Mouse (Mus musculus) right cerebral cortex, adult 2 months (tissue): ENCODE results near the gene Ntm.

Experiments used
- DNase-seq, 2 experiments: peaks; one replicate each; pipeline ENCODE4 v3.0.0; 2021 to 2022; ENCODE audit warnings: low spot score in 2 of 2

The Ntm gene

DNA sequence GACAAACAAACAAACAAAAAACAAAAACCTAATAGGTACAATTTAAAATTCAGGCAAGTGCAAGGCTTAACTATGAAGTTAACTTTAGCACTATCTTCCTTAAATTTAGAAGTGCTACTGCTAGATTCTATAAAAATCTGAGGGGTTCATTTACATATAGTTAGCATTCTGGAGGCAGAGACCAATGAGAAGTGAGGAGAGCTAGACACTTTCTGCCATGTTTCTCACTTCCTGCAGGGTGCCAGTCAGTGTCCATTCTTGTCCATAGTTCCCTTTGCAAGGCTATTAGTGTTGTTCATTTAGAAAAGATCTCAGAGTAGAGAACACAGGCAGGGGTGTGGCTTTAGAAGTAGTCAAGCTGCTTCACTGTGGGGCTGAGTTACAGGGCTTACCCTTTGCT is 208.6 kb downstream of the Ntm start:
- no peak for DNase-seq

- DNase-seq: no peak
Measured at GRCm38 (mm10) chr9:29751396-29751795, 211.5 kb downstream of the Ntm start.

- DNase-seq: peak; percentile 62 to 72
Measured at GRCm38 (mm10) chr9:29750371-29751014, 212.4 kb downstream of the Ntm start.

DNA sequence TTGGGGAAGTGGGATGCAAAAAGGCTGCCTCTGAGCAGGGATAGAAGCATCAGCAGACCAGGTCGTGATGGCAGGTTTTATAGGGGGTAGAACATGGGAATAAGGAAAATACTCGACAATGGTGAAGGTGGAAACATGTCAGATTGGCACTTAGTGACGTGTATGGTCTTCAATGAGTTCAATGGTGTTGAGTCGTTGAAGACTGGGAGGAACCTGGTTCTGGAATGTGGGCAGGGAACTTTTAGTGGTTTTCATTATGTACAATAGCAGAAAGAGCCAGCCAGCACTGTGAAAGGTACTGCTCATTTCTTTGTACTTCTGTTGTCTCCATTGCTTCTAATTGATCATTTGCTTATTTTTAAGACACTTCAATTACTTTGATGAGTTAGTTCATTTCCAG is 214.9 kb downstream of the Ntm start:
- DNase-seq: no peak

GRCm38 (mm10) chr9:29738835-29739526 is 224.0 kb downstream of the Ntm start:
- DNase-seq: no peak

DNA sequence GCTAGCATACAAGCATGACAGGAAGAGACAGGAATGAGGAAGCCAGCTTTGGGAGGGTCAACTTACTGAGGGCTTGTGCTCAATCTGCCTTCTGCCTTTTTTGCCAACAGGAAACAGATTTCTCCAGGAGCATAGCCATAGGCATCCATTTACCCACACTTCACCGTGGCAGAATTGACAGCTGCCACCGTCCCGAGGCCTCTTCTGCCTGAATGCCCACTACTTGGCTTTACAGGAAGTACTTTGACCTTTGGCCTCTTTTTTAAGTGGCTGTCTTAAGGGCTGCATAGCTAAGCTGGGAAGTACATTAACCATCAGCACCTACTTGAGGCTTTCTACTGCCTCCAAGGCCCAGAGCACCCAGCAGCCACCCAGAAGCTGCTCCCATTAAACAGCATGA is 226.9 kb downstream of the Ntm start:
- DNase-seq: no peak

DNA sequence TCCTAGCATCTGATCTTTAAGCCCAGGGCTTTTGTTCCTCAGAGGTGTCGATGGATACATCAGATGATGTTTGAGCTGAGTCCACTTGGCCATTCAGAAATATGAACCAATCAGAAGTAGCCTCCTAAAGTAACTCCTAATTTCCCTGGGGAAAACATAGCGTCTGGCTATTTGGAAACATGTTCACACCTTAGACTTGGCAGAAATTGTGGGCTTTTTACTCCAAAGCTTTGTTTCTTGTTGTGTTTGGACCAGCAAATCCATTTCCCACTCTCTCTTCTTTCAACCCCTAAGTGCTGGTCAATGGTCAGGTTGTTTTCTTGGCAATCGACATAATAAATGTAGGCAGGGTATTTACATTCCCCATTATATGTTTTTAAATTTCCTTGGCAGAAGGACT is 230.0 kb downstream of the Ntm start:
- DNase-seq: no peak

- no peak for DNase-seq
Measured at GRCm38 (mm10) chr9:29731672-29732071, 231.3 kb downstream of the Ntm start.

GRCm38 (mm10) chr9:29727540-29728432 is 235.2 kb downstream of the Ntm start:
- DNase-seq: peak in 1 of 2 experiments; percentile 17

DNA sequence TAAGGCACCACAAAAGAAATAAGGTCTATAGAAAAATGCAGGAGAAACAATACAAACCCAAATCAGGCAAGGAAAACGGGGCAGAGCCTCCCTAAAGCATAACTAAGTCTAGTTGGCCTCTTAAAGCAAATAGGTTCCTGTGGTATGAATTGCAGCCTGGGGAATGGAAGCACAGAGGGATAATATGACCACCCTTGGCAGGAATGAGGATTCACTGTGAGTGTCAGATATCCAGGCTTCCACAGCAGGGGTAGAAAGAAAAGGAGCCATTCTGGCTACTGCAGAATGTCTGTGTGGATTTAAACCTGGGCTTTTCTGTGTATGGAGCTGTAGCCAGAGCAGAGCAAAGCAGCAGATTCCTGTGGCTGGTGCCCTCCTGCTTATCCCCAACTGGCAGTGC is 241.5 kb downstream of the Ntm start:
- DNase-seq: no peak

GRCm38 (mm10) chr9:29716795-29717194 is 246.1 kb downstream of the Ntm start:
- no peak for DNase-seq

GRCm38 (mm10) chr9:29698276-29698675 is 264.7 kb downstream of the Ntm start:
- no peak for DNase-seq

DNA sequence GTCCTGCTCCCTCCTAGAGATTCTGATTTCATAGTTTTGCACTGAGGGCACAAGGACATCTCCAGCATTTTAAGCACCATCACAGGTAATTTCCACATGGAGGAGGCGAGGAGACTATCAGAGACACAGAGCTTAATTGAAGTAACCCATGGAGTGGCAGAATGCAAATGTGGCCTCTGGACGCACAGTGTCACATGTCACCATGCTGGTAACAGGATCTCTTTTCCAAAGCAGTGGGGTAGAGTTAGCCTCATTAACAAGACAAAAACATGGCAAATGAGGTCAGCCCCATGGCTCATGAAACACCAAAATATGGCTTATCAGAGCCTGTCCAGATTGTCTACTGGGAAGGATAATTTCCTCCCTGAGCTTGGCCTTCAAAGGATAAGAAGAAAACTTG is 268.8 kb downstream of the Ntm start:
- no peak for DNase-seq

DNA sequence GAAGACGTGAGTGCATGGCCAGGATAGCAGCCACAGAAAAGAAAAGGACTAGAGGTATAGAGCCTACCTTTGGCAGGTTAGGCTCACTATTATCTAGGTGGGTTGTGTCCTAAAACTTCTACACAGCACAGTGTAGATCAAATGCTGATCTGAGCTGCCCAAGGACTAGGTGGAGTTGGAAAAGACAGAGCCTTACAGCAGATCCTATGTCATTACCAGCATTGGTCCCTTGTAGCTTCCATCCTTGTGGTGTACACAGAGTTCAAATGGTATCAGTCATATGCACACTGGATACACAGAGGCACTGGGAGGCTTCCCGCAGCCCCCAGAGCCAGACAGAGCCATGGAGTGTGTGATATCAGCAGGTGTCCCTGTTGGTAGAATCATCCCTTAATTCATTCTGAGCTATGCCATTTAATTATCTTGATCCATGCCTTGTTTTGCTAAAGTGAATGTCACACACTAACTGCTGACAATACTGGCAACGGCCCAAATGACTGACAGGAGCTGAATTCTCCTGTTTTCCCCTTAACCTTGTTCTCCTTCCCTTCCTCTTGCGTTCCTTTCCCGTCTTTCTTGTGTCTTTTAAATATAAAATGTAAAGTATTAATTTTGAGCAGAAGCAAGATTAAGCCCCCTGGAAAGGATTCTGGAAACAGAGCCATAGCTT is 271.6 kb downstream of the Ntm start:
- DNase-seq: no peak

DNA sequence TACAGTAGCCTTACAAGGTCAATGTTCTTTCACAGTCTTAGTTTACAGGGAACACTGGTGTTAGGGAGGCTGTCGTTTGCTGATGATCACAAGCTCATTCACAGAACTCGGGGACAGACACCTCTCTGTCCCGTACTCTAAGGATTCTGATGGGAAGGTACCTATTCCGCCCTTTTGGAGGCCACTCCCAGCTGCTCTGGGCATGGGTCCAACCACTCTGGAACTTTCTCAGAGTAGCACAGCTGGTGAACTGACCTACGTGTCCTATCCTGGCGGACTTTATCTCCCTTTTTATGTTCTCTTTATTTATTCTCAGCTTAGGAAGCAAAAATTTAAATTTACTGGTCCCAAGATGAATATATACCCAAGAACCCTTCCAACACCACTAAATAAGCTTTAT is 280.7 kb downstream of the Ntm start:
- no peak for DNase-seq

GRCm38 (mm10) chr9:29680677-29681076 is 282.3 kb downstream of the Ntm start:
- no peak for DNase-seq

DNA sequence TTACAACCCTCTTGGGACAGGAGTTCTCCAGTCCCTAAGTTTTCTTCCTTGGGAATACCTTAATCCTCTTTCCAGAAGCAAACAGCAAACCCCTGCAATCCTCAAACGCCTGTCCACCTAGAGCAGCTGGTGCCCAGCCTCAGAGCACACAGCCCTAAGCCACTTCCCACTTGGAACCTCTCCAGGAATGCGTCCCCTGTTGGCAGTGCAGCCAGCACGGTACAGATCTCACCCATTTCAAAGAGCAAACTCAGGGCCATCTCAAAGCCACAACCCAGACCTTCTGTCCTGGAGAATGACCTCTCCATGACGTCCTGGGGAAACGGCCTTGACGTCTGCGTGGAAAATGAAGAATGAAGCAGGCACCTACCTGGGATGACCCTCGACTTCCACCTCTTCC is 289.0 kb downstream of the Ntm start:
- no peak for DNase-seq

DNA sequence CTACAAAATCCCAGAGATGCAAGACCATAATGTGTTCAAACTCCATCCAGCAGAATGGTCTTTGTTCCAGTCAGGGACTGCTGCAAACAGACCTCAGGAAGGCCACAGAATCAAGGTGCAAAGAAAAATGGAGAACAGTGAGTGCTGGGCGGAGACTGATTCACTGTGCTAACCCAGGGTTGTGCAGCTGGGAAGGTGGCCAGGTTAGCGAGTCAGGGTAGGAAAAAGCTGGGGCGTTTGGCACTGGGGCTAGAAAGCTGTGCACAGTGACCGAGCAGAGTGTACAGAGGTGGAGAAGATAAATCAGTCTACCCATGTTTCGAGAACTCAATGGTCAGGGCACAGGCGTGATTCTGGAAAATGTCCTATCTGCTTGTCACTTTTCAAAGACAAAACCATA is 291.1 kb downstream of the Ntm start:
- no peak for DNase-seq

- no peak for DNase-seq
Measured at GRCm38 (mm10) chr9:29663286-29663685, 299.7 kb downstream of the Ntm start.

DNA sequence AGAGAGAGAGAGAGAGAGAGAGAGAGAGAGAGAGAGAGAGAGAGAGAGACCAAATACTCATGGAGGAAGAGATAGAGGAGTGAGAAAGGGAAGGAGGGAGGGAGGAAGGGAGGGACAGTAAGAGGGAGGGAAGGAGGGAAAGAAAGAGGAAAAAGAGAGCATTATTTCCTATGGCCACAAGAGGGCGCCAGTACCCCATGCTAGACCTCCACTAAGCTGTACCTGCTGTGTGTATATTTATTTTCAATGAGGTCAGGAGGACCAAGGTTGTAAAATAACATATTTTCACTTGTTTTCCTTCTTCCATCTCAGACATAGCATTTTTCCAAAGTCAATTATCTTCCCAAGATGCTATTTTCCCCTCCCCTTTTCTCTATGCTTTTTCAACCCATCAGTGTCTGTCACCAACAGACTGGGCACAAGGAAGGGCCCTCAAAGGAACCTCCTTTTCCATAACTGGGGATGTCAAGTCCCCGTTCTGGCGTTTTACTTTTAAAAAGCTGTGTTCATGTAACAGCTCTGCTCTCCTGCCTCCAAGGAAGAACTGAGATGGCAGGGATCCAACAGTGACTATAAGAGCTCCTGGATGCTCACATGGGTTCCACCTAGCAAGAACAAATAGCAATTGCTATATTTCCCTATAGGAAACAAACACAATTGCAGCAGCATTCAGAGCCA is 301.3 kb downstream of the Ntm start:
- peak; percentile 68 to 75 for DNase-seq

DNA sequence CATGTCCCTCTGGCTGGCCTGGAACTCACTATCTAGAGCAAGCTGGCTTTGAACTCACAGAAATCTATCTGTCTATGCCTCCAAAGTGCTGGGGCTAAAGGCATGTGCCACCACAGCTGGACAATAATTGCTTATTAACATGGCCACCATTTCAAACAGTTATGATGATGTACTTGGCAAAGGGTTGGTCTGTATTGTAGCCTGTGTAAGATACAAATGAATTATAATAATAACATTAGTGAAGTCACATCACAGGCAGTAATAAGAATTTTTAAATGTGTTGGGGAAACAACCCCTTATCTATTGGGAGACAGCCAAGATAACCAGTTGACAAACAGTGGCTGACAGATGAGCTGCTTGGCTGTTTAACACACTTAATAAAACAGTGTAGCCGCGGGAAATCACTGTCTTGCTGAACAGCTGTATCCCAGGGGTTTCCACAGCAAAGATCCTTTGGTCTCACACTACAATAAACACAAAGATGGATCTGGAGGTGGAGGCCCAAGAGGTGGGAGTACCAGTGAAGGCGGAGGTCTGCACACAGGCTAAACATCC is 302.8 kb downstream of the Ntm start:
- DNase-seq: no peak
